In the genomic region with DNA sequence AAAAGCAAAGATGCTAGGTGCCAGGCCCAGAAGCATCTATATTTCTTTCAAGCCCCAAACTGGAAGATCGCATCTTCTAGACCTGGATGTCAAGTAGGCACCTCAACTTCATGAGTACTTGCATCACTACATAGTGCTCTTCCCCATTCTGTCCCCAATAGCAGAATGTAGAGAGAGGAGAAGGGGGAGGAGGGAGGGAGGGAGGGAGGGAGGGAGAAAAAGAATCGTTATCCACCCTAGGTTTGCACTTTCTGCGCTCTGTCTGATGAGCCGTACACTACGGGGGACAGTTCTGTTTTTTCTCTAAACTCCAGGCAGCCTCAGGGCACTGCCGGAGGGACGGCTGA, we compare ENCODE assay signal across 8 mouse cellular contexts. TPM values are rescaled to one million over a fixed set of nuclear protein-coding genes. Genes with fewer than 3 reads are reported as not detected.
A peak's percentile ranks its signal among the peaks of the same experiment; 100 is the strongest.
DNase-seq lines count a peak whose midpoint lies in the region; ATAC-seq lines count a peak whose summit lies in the region.

A gene (plus strand): TSS at position 295 of the 347 bp plus-strand sequence.

- peak within 1 kb of the TSS; percentile 86 for H3K27ac ChIP-seq in lung, embryonic 16.5 days (ENCODE audit: low read length)
- H3K27ac ChIP-seq in embryonic facial prominence, embryonic 13.5 days = peak within 1 kb of the TSS; percentile 80
- peak within 1 kb of the TSS; percentile 93 for H3K27ac ChIP-seq in hindbrain, embryonic 13.5 days
- H3K27ac ChIP-seq in liver, embryonic 13.5 days = peak within 1 kb of the TSS; percentile 39

- peak within 1 kb of the TSS; percentile 96 for H3K4me2 ChIP-seq in lung, embryonic 16.5 days (ENCODE audit: low read depth, low read length)
- peak within 1 kb of the TSS; percentile 85 for H3K4me2 ChIP-seq in embryonic facial prominence, embryonic 13.5 days
- peak within 1 kb of the TSS; percentile 84 for H3K4me2 ChIP-seq in hindbrain, embryonic 13.5 days
- peak within 1 kb of the TSS; percentile 79 for H3K4me2 ChIP-seq in liver, embryonic 13.5 days

- H3K9me3 ChIP-seq in lung, embryonic 16.5 days (ENCODE audit: control insufficient read depth, low read length) = no peaks in the 10 kb centered on the region
- no peaks in the 10 kb centered on the region for H3K9me3 ChIP-seq in embryonic facial prominence, embryonic 13.5 days
- no peaks in the 10 kb centered on the region for H3K9me3 ChIP-seq in hindbrain, embryonic 13.5 days
- H3K9me3 ChIP-seq in liver, embryonic 13.5 days (replicated peaks) = no peaks in the 10 kb centered on the region

- H3K4me3 ChIP-seq in lung, embryonic 16.5 days (ENCODE audit: low read length) = peak within 1 kb of the TSS; percentile 76
- peak within 1 kb of the TSS; percentile 84 for H3K4me3 ChIP-seq in embryonic facial prominence, embryonic 13.5 days
- peak within 1 kb of the TSS; percentile 80 for H3K4me3 ChIP-seq in hindbrain, embryonic 13.5 days
- H3K4me3 ChIP-seq in liver, embryonic 13.5 days (replicated peaks) = peak within 1 kb of the TSS; percentile 78

- peaks cover 10% of the 10 kb centered on the region for H3K4me1 ChIP-seq in lung, embryonic 16.5 days (replicated peaks; ENCODE audit: control insufficient read depth, insufficient read depth, low read length)
- peaks cover 10% of the 10 kb centered on the region; the same call in 1 of the 2 replicates for H3K4me1 ChIP-seq in embryonic facial prominence, embryonic 13.5 days
- peaks cover 17% of the 10 kb centered on the region for H3K4me1 ChIP-seq in hindbrain, embryonic 13.5 days (replicated peaks)
- H3K4me1 ChIP-seq in liver, embryonic 13.5 days (replicated peaks) = peaks cover 10% of the 10 kb centered on the region

- ATAC-seq in lung, embryonic 16.5 days (ENCODE audit: low read depth) = peak; percentile 74
- ATAC-seq in embryonic facial prominence, embryonic 13.5 days (ENCODE audit: insufficient number of reproducible peaks, insufficient read depth, low FRiP score, low TSS enrichment, low read depth) = peak; percentile 68
- peak; percentile 87 for ATAC-seq in hindbrain, embryonic 13.5 days (ENCODE audit: low FRiP score)
- peak; percentile 71 for ATAC-seq in liver, embryonic 13.5 days (ENCODE audit: low read depth)

- no peak for DNase-seq in lung, postnatal 14 days
- DNase-seq in liver, embryonic 13.5 days = no peak
- DNase-seq in right cerebral cortex, adult 18-20 months = no peak
- no peak for DNase-seq in cerebellum, postnatal 10 days
- no peak for DNase-seq in lung, postnatal 36 days

- H3K36me3 ChIP-seq in lung, embryonic 16.5 days (ENCODE audit: control insufficient read depth, insufficient read depth, low read length) = no peaks in the 10 kb centered on the region
- H3K36me3 ChIP-seq in embryonic facial prominence, embryonic 13.5 days = peaks cover 8% of the 10 kb centered on the region; the same call in 1 of the 2 replicates
- H3K36me3 ChIP-seq in hindbrain, embryonic 13.5 days = no peaks in the 10 kb centered on the region; the same call in 1 of the 2 replicates
- 0 out of 2 replicates have a peak, but pooled peaks cover 2% of the 10 kb centered on the region for H3K36me3 ChIP-seq in liver, embryonic 13.5 days

- peak within 1 kb of the TSS; percentile 93 for H3K9ac ChIP-seq in lung, embryonic 16.5 days (ENCODE audit: low read length)
- H3K9ac ChIP-seq in embryonic facial prominence, embryonic 13.5 days = peak within 1 kb of the TSS; percentile 87
- peak within 1 kb of the TSS; percentile 93 for H3K9ac ChIP-seq in hindbrain, embryonic 13.5 days
- H3K9ac ChIP-seq in liver, embryonic 13.5 days = peak within 1 kb of the TSS; percentile 78

- no peaks in the 10 kb centered on the region for H3K27me3 ChIP-seq in lung, embryonic 16.5 days (ENCODE audit: control insufficient read depth, insufficient read depth, low read depth, low read length)
- no peaks in the 10 kb centered on the region for H3K27me3 ChIP-seq in embryonic facial prominence, embryonic 13.5 days
- no peaks in the 10 kb centered on the region for H3K27me3 ChIP-seq in hindbrain, embryonic 13.5 days
- no peaks in the 10 kb centered on the region for H3K27me3 ChIP-seq in liver, embryonic 13.5 days

- 16% methylated on average over 7 of the region's 7 CpGs for WGBS in lung, embryonic 16.5 days
- 10% methylated on average over 7 of the region's 7 CpGs for WGBS in embryonic facial prominence, embryonic 13.5 days
- WGBS in hindbrain, embryonic 13.5 days = 12% methylated on average over 7 of the region's 7 CpGs
- WGBS in liver, embryonic 13.5 days (ENCODE audit: insufficient replicate concordance) = 6% methylated on average over 7 of the region's 7 CpGs

RNA-seq across cellular contexts. Expression of the gene that starts here (rescaled TPM):
- 17.1 and 19.9 TPM in 2 replicates for polyA plus RNA-seq in lung, embryonic 16.5 days (2015; fragmentation: Nextera tagmentation; extraction: Ambion mirVana)
- 13.8 and 14.6 TPM in 2 replicates for polyA plus RNA-seq in embryonic facial prominence, embryonic 13.5 days (2015; fragmentation: Nextera tagmentation; extraction: Ambion mirVana)
- polyA plus RNA-seq in hindbrain, embryonic 13.5 days (2015; fragmentation: Nextera tagmentation; extraction: Ambion mirVana) = 20.9 and 22.3 TPM in 2 replicates
- 3.8 and 5.2 TPM in 2 replicates for polyA plus RNA-seq in liver, embryonic 13.5 days (2015; fragmentation: Nextera tagmentation; extraction: Ambion mirVana)

Comparison
In these comparisons a context has a peak if more than half of its experiments do, and no peak if none do; other contexts are left out.
1. H3K27ac ChIP-seq: peak in every context shown above with its lines; median percentile 93 in hindbrain, embryonic 13.5 days; 86 in lung, embryonic 16.5 days; 80 in embryonic facial prominence, embryonic 13.5 days; 39 in liver, embryonic 13.5 days.